Mouse (Mus musculus) hindlimb bud, embryonic 11.5 days (tissue): ENCODE measurements around the gene Nrap.

Experiments
- DNase-seq: peaks from one replicate; pipeline ENCODE4 v3.0.0-alpha.2; 2012; ENCODE audit warnings: low read depth, low spot score; ENCODE audit errors: extremely low spot score

The Nrap gene

DNA sequence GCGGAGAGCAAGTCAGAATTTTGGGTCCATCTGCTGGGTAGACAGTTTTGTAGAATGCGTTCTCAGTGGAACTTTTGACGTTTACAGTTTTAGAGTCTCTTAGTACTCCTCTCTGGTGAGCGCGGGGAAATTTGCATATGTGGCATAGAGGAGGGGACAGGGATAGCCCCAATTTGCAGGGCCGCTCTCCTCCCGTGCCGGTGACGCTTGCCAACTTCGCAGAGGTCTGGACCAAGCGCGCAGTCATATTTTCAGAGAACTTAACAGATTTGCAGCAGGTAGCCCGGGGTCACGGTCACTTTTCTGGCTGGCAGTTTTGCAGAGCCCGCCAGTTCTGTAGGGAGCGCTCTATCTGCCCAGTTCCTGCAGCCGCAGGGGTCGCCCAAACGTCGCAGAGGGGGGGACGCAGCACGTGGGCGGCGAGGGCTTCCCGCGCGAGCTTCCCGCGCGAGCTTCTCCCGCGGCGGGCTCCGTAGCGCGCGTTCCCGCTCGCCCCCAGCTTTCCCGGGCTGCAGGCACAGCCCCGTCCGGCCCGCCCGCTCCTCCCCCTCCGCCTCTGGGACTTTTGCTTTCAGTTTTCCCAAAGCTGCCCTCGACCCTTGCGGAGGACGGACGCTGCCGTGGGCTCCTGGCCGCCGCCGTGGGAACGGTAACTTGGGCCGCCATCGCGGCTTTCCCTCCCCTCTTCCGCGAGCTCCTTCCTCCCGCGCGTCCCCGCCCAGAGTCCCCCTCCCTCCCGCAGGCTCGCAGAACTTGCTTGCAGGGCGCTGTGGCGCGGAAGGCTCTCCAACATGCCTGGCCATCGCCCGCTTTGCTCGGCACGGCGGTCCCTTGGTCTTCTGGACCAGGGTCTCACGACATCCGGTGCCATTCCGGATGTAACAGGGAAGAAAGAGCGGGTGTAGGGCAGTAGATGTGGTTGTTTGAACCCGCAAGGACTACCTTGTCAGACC is 7.1 kb upstream of the Nrap start, which contains the start of gene Casp7:
Gene Casp7, plus strand, starts transcription at position 461 of the 953 bp plus-strand sequence.
- DNase-seq, result no peak

DNA sequence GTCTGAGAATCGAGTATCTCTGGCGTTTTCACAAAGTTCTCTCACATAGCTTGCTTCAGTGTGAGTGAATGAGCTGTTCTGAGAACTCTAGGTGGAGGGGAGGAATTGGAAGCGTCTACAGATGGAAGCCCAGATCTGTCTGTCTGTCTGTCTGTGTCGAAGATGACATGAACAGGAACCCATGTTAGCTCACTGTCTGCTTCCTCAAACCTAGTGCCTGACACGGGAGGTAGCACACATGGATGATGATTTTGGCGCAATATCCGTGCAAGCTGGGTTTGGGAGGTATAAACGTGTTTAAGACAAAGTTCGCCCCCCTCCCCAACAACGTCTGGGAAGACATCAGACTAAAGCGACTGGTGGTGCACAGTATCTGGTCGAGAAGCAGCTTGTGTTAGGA is 6.4 kb upstream of the Nrap start:
- DNase-seq, result no peak

DNA sequence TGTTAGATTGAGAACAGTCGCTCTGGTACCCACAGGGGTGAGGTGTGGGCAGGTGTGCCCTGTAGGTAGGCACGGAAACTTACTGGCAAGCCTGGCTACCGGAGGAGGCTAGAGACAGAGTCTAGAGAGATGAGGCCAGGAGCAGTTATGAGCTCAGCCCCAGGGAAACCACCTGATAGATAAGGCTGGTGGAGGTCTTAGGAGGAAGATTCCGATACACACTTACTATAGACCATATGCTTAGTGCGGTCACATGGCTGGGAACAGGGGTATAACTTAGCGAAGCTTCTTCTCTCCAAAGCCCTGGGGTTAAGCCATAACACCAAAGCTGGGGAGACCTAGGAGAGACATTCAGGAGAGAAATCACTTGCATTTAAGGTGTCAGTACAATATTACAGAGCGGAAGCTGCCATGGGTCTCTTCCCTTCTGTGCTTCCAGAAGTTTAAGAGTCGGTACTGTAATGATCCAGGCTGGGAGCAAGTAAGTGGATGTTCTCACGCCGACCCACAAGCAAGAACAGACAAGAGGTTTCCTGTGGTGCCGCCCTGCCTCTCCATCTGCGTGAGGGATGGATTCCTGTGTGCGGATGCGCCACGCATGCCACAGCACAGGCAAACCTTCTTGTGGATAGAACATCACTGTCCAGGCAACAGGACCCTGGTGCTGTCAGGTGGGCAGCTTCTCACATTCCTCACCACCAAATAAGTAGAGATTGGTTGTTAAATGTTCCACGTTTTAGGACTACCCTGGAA is 5.5 kb upstream of the Nrap start:
- no peak for DNase-seq

DNA sequence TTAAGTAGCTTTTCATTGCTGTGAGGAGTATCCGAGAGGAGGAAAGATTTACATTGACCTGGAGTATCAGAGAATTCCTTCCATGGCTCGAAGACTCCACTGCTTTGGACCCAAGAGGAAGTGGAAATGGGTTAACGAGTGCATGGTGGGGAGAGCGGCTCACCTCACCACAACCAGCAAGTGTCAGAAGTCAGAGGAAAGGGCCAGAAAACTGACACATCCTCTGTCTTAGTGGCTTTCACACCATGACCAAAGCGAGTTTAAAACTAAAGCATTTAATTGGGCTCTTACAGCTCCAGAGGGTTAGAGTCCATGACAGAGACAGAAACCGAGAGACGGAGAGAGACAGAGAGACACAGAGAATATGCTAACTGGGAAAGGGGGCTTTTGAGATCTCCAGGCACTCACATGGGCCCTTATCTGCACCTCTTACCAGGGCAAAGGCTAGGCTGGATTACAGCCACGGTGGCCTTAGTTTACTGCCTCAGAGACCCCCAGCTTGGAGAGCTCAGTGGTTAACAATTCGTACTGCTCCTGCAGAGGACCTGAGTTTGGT is 3.6 kb upstream of the Nrap start:
- no peak for DNase-seq

DNA sequence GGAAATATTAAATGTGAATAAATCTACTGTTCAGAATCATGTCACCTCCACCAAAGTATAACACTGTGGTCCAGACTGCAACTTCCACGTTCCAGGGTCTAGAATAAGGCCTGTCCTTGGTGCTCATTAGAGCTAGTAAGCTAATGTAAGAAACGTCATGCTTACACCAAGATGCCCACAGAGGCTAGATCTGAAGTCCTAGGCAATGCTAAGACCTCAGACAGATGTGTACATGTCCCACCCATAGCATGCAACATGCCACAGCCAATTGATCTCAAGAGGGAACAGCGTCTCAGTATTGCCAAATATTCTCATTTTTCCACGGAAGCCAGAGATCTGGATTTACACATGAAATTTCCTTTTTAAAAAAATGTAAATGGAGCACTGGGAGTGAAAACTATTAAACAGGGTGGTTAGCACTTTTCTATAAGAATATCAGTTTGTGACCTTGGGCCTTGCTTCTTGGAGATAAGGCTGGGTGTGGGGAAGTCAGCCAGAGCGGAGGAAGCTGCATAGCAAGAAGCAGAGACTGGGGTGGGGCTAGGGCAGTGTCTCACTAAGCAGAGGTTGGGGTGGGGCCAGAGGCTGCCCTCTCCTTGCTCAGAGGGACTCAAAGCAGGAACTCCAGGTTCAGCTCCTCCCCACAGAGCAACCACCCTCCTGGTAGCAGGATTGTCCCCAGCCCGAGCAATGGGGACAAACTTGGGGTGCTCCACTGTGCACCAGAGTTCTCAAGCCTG is 1.6 kb upstream of the Nrap start:
- DNase-seq, result no peak

DNA sequence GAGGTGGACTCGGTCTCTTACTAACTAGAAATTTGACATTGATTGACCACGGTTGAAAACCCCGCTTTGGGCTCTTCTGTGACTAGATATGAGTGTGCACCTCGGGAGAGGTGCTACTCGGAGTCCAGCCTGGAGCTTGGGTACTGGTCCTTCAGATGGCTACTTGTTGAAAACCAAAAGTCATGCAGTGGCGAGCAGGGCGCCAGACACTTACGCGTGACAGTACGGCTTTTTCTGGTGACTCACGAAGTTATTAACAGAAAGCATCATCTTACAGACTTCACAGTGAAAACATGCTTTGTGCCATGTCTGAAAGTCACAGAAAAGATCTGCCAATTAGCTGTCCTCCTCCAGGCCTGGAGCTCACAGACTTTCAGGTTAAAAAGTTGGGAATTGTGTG is 661 bp downstream of the Nrap start:
- no peak for DNase-seq

DNA sequence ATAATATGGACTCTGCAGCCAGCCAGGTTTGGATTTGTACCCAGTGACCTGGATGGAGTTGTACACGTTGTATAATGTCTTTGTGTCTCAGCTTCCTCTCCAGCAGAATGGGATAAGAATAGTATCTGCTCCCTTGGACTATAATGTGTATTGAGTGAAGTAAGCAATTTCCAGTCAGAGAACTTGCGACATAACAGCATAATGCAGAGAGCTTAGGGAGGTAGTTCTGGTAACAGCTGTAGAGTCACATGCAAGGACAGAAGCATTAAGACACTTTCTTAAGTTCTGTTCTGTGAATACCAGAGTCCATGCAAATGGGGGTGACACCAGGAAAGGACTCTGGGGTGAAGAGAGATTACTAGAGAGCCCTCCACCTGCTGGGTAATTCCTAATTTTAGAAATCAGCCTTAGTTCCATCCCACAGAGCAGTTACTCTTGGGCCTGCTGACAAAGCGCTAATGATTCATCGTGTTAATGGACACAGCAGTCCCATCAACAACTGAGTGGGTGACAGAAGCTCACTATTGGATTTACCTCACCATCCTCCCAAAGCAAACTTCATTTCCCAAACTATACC is 2.0 kb downstream of the Nrap start:
- no peak for DNase-seq

DNA sequence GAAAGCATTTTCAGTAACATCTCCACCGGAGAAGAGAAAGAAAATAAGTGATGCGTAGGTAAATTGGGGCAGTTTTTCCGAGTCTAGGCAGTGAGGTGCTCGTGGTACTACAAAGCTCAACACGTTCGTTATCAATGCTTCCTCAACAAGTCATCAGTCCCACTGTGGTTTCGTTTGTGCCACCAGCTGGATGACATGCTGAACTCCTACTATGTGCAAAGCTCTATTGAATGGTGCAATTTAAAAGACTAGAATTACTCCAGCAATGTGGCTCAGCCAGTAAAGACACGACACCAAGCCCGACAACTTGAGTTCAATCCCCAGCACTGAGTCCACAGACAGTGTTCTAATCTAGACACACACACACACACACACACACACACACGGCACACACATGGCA is 3.7 kb downstream of the Nrap start:
- DNase-seq, result no peak

DNA sequence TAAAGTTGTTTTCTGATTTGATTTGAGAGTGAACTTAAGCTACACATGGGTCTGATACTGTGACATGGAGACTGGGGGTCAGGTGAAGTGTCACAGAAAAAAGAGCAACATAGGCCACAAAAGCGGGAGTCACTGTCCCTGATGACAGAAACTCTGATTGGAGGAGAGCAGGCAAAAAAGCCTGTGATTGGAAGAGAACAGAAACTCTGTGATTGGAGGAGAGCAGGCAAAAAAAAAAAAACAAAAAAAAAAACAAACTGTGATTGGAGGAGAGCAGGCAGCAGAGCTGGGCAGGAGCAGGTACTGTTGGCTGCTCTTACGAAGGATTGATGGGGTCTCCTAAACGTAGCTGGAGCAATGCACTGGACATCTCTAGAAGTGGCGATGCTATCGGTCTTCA is 4.3 kb downstream of the Nrap start:
- no peak for DNase-seq

DNA sequence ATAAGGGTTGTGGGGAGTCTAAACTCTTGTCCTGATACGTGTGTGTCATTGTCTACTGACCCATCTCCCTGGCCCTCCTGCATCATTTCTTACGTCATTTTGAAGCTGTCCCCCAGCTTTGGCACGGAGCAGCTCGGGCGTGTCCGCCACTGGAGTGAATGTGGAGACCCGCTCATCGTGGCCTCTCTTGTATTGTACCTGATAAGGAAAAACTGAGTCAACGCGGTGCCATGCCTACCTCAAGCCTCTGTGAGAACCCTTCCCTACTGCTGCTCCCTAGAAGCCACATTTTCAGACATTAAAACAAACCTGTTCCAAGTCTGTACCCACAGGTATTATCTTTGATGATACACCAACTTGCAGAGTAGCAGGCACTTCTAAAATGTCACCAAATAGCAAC is 8.4 kb downstream of the Nrap start:
- no peak for DNase-seq

DNA sequence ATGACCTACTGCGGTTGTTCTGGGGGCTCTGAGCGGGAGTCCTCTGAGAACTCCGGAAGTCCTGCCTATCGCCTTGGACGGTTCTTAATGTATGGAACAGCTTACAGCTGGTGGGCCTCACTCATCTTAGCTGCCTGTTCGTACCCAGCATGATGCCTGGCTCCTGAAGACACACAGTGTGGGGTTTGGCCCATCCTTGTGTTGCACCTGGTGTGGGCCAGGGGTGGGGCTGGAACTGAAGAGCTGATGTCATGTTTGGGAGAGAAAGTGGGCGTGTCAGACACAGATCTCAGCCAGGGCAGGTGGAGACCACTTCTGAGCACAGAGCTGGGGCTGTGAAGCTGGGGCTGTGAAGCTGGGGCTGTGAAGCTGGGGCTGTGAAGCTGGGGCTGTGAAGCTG is 9.5 kb downstream of the Nrap start:
- DNase-seq, result no peak

DNA sequence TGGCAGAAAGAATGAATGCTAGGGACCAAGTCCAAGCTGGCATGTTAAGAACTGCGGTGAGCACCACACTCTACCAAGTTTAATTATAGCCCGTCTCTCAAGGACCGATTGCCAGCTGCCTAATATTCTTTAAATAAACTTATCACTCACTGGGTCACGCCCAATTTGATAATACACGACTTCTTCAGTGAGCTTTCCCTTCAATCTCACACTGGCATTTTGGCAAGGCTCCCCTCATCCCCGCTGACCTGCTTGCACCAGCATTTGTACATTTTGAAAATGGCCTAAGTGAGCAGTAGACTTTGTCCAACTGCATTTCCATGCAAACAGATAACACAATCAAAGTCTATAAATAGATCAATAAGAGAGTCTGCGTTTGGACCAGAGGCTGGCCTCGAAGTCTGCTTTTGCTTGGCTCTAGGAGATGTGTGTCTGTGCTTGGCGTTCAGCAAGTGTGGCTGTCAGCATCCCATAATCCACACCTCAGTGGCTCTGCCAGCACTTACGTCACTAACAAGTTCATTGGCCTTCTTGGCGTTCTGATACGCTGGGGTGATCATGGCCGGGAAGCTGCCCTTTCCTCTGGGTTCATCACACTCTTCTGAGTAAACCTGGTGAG is 11.2 kb downstream of the Nrap start:
- no peak for DNase-seq

DNA sequence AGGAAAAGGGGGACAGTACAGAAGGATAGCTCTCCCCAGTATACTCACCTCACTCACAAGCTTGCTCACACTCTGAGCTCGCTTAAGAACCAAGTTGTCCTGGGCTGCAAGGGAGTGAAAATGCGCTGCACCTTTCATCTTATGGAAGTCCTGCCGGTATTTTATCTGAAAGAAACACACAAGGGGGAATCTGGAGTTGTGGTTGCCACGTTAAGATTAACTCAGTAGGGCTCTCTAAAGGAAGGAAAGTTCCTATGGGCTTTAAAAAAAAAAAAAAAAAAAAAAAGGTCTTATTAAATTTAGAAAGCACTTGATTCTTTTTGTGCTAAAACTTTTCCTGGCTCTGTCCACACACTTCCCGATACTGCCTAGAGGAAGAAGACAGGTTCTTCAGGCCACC is 11.8 kb downstream of the Nrap start:
- DNase-seq, result no peak

DNA sequence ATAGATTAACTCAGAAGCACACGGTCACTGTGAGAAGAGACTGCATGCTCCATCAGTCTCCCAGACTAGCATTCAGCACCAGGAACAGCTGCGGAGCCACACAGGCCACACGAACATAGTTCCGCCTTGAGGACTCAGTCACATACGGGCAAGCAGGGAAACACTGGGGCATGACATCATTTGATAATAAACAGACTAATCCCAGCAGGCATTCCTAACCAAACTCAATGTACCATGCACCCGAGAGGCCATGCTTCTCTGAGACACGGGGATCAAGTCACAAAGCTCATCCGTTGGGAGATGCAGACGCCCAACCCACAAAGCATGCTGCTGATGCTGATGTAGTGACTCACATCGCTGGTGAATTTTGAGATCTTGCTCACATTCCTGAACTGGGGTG is 15.8 kb downstream of the Nrap start:
- no peak for DNase-seq

DNA sequence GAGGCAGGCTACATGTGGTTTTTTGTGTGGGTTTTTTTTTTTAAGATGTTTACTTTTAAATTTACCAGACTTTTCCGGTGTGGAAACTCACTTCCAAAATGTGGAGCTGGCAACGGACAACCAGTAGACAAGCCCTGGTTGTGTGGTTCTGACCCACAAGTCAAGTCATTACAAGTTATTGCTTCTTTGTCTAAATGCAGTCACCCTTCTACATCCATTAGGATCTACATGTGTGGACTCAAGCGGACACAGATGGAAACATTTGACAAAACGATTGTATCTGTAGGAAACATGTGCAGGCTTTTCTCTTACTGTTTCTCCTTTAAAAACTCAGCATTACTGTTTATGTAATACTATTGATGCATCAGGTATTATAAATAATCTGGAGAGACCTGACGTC is 16.6 kb downstream of the Nrap start:
- DNase-seq, result no peak

DNA sequence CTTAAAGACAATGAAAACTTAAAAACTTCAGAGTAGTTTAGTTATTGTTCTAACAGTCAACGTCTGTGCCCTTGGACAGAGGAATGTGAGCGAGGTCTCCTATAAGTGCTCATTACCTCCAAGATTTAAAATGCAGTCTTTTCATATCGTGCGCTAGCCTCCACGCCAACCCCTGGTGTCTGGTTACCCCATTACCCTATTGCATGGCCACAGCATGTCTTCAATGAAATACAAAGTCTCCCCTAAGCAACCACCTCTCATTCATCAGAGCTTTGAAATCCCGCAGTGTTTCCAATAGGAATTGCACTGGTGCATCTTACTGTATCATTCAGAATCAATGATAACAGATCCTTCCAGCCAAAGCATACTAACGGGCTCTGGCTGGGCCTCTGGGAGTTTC is 17.6 kb downstream of the Nrap start:
- no peak for DNase-seq

DNA sequence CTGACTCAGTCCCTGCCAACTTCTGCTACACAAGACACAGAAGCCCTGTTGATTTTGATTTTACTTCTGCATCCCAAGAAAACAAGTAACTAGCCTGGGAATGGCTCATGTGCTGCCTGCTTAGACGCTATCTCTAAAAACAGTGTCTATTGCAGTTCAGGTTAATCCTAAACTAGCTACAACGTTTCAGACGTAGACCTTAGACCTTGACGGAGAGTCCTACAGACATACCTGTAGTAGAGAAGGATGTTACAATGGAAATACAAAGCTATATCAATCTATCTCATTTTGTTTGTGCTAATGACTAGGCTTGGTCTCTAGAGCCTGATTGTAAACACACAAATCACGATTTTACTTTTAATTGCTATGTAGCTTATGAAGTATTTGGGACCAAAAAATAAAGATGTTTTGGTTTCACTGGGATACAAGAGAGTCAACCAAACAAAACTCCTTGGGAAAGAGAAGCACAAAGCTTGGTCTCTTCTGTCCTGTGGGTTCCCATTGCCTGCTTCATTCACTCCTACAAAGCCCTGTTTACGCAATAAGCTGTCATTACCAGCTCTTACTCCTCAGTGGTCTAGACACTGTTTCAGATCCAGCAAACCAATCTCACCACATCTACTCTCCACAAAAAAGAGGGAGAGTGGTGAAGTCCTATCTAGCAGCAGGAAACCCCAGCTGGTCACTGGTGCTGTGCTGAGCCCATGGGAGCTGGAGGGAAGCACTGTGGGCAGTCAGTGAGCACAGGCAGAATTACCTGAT is 19.3 kb downstream of the Nrap start:
- DNase-seq, result no peak

DNA sequence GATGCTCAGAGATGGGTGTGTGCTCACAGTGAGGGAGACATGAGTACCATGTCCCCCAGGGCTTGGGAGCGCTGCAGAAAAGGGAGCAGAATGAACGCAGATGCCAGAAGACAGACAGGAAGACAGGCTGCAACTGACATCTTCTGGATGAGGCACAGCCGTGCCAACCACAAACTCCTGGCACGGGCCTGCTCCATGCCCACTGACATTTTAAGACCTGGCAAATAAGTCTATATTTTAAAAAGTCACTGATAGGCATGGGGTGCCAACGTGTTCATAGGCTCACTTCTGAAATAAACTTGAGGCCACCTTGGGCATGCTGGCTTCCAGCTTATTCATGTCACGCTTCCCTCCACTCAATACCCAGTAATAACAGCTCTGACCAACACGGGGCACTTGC is 20.9 kb downstream of the Nrap start:
- no peak for DNase-seq

DNA sequence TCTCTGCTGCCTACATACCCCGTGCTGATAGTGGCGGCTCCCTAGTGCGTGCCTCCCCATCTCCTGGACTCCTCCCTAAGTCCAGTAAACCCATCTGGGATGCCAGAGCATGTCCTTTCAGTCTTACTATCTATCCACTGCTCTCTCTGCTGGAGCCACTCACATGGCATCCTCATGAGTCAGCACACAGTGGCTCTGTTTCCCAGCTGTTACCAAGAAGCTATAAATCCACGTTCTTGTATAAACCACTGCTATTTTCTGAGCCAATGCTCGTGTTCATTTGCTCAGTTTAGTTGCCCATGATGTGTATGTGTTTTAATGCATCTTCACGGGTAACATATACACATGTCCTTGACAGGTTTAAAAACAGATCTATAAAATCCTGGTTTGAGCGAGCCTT is 22.1 kb downstream of the Nrap start:
- no peak for DNase-seq

DNA sequence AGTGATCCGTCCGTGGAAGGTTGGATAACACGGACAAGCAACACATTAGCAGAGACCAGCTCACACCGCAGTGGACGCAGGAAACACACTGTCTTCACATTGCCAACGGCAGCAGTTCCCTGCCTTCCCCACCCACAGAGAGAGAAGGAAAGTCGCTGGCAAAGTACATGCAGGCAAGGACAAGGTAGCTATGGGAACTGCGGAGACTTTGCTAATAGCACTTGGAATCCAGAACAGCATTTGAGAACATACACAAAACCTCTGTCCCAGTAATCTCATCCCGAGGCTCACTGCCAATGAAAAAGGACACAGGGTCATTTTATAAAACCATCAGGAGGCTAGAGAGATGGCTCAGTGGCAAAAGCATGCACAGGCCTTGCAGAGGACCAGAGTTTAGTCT is 23.2 kb downstream of the Nrap start:
- no peak for DNase-seq
